Mouse (Mus musculus) liver, adult 2 months (tissue): ENCODE results near the gene Fkbpl. TPM values are rescaled to one million over a fixed set of nuclear protein-coding genes. Genes with fewer than 3 reads are reported as not detected.

Source experiments
- DNase-seq: peaks from one replicate; pipeline ENCODE4 v3.0.0-alpha.2; 2011; ENCODE audit warnings: low read depth, low spot score; ENCODE audit errors: extremely low read depth
- H3K27ac ChIP-seq: fragments of 200-500 bp; replicated peaks from 2 replicates; pipeline ENCODE4 v1.5.1; 2012; ENCODE audit warnings: low read depth, mild to moderate bottlenecking, control low read depth, inconsistent platforms, low read length; ENCODE audit not compliant: insufficient read depth
- H3K27me3 ChIP-seq: fragments of 200-500 bp; 2 replicates; pipeline ENCODE4 v1.6.1; 2012; ENCODE audit warnings: mild to moderate bottlenecking, moderate library complexity, low read length, inconsistent platforms; ENCODE audit not compliant: control insufficient read depth, insufficient read depth
- H3K36me3 ChIP-seq: fragments of 200-500 bp; 2 replicates; pipeline ENCODE4 v1.6.1; 2012; ENCODE audit warnings: low read length, inconsistent platforms; ENCODE audit not compliant: control insufficient read depth, insufficient read depth
- H3K4me1 ChIP-seq: fragments of 200-500 bp; 2 replicates; pipeline ENCODE4 v1.6.1; 2011; ENCODE audit warnings: low read length; ENCODE audit not compliant: control insufficient read depth, insufficient read depth
- H3K4me3 ChIP-seq: fragments of 200-500 bp; 2 replicates; pipeline ENCODE4 v1.5.1; 2011; ENCODE audit warnings: low read depth, mild to moderate bottlenecking, control low read depth, low read length, moderate library complexity; ENCODE audit not compliant: insufficient read depth
- H3K79me2 ChIP-seq: fragments of 200-500 bp; 2 replicates; pipeline ENCODE4 v1.6.1; 2012; ENCODE audit warnings: inconsistent platforms, mild to moderate bottlenecking, low read length, moderate library complexity; ENCODE audit not compliant: control insufficient read depth, insufficient read depth
- H3K9ac ChIP-seq: fragments of 200-500 bp; 2 replicates; pipeline ENCODE4 v1.6.1; 2012; ENCODE audit warnings: low read depth, mild to moderate bottlenecking, control low read depth, inconsistent platforms, low read length
- CTCF ChIP-seq: fragments of 200-500 bp; IDR thresholded peaks from 2 replicates; pipeline ENCODE4 v1.5.1; 2011; ENCODE audit warnings: low read depth, low read length, control low read depth
- POLR2A ChIP-seq: fragments of 200-500 bp; IDR thresholded peaks from 2 replicates; pipeline ENCODE4 v1.6.1; 2011; ENCODE audit warnings: low read length, control low read depth; ENCODE audit not compliant: insufficient read depth; ENCODE audit errors: extremely low read depth
- WGBS: fragments of 180-500 bp; shearing (Covaris S2); methylation state at CpG from one replicate; pipeline ENCODE4 v1.1.7; 2018; 5-methylcytosine and 5-hydroxymethylcytosine counted together
- polyA plus RNA-seq: library from polyadenylated mRNA; depleted of rRNA; stranded (reverse); fragments of >200 nt; gene quantifications from 2 replicates; pipeline ENCODE4 v1.2.3, GENCODE M21; 2012
- total RNA-seq: library from RNA; depleted of rRNA; stranded (reverse); fragments of >200 nt; gene quantifications from 2 replicates; pipeline ENCODE4 v1.2.3, GENCODE M21; 2014

Gene Fkbpl
- total and polyA plus RNA-seq, 2 experiments = 3.0 to 5.3 TPM

- Histone ChIP-seq H3K4me1 (peaks cover 4% of the 10 kb centered on the region; the same call in 1 of the 2 replicates), H3K36me3 (no peaks in the 10 kb centered on the region), H3K9ac (no peak overlapping the region), H3K79me2 (peaks cover 6% of the 10 kb centered on the region; the same call in 1 of the 2 replicates), H3K27me3 (no peaks in the 10 kb centered on the region), H3K27ac (no peak overlapping the region), H3K4me3 (no peak overlapping the region)
- WGBS = 63% methylated on average over 7 of the region's 7 CpGs
- TF ChIP-seq CTCF = no peak
- TF ChIP-seq POLR2A = no peak
- no peak for DNase-seq
Measured at GRCm38 (mm10) chr17:34607997-34608396, 36.6 kb upstream of the Fkbpl start.

- WGBS = 93% methylated on average over 8 of the region's 8 CpGs
- TF ChIP-seq POLR2A = no peak
- no peak for TF ChIP-seq CTCF
- H3K4me1 ChIP-seq = peaks cover 4% of the 10 kb centered on the region; the same call in 1 of the 2 replicates
Measured at GRCm38 (mm10) chr17:34611050-34611449, 33.5 kb upstream of the Fkbpl start.

GRCm38 (mm10) chr17:34613054-34613645, 31.4 kb upstream of the Fkbpl start:
- no peak for TF ChIP-seq CTCF
- TF ChIP-seq POLR2A = no peak
- DNase-seq = no peak
- Histone ChIP-seq H3K79me2 (no peaks in the 10 kb centered on the region), H3K27ac (no peak overlapping the region), H3K4me1 (no peaks in the 10 kb centered on the region), H3K27me3 (no peaks in the 10 kb centered on the region), H3K4me3 (no peak overlapping the region), H3K9ac (no peak overlapping the region), H3K36me3 (no peaks in the 10 kb centered on the region; the same call in 1 of the 2 replicates)
- WGBS = 86% methylated on average over 11 of the region's 11 CpGs

More at GRCm38 (mm10) chr17:34611050-34611449, 33.5 kb upstream of the Fkbpl start:
- no peak overlapping the region for H3K4me3 ChIP-seq
- no peak overlapping the region for H3K9ac ChIP-seq
- no peaks in the 10 kb centered on the region; the same call in 1 of the 2 replicates for H3K36me3 ChIP-seq
- H3K27ac ChIP-seq = no peak overlapping the region
- H3K27me3 ChIP-seq = no peaks in the 10 kb centered on the region
- no peak for DNase-seq
- peaks cover 1% of the 10 kb centered on the region; the same call in 1 of the 2 replicates for H3K79me2 ChIP-seq

- H3K36me3 ChIP-seq = no peaks in the 10 kb centered on the region; the same call in 1 of the 2 replicates
- WGBS = 93% methylated on average over 10 of the region's 10 CpGs
Measured at GRCm38 (mm10) chr17:34613830-34614229, 30.7 kb upstream of the Fkbpl start.

GRCm38 (mm10) chr17:34615871-34616270, 28.7 kb upstream of the Fkbpl start, which contains the start of gene Egfl8:
Egfl8 (minus strand) TSS chr17:34615971.
- no peak within 1 kb of the TSS for H3K4me3 ChIP-seq
- H3K4me1 ChIP-seq = no peaks in the 10 kb centered on the region
- H3K36me3 ChIP-seq = no peaks in the 10 kb centered on the region; the same call in 1 of the 2 replicates
- H3K27me3 ChIP-seq = no peaks in the 10 kb centered on the region
- H3K27ac ChIP-seq = no peak within 1 kb of the TSS
- TF ChIP-seq POLR2A (no peak), CTCF (no peak)
- H3K9ac ChIP-seq = no peak within 1 kb of the TSS
- no peak for DNase-seq
- 90% methylated on average over 6 of the region's 6 CpGs for WGBS
- no peaks in the 10 kb centered on the region for H3K79me2 ChIP-seq

More at GRCm38 (mm10) chr17:34613830-34614229, 30.7 kb upstream of the Fkbpl start:
- Histone ChIP-seq H3K9ac (no peak overlapping the region), H3K4me1 (no peaks in the 10 kb centered on the region), H3K4me3 (no peak overlapping the region), H3K27ac (no peak overlapping the region), H3K79me2 (no peaks in the 10 kb centered on the region), H3K27me3 (no peaks in the 10 kb centered on the region)
- DNase-seq = no peak
- TF ChIP-seq POLR2A = no peak
- no peak for TF ChIP-seq CTCF

GRCm38 (mm10) chr17:34618999-34619398, 25.6 kb upstream of the Fkbpl start:
- Histone ChIP-seq H3K27ac (no peak overlapping the region), H3K79me2 (no peaks in the 10 kb centered on the region), H3K4me3 (no peak overlapping the region), H3K36me3 (peaks cover 10% of the 10 kb centered on the region), H3K9ac (no peak overlapping the region), H3K4me1 (no peaks in the 10 kb centered on the region), H3K27me3 (no peaks in the 10 kb centered on the region)
- peak; percentile 61 for DNase-seq
- TF ChIP-seq POLR2A = no peak
- TF ChIP-seq CTCF = peak; percentile 69
- 19% methylated on average over 6 of the region's 6 CpGs for WGBS
